Mouse (Mus musculus): ENCODE measurements at regions not wholly inside any gene's neighbourhood (a gene's known extent, or its start where the extent isn't known, plus 50 kb on each side); places are given as distances from the start of the nearest gene placed in this dataset.
"Not testable (repeated sequence)": the region's sequence is repeated elsewhere in the genome, so short reads cannot be mapped to it uniquely, and the experiment has no call there.

DNA sequence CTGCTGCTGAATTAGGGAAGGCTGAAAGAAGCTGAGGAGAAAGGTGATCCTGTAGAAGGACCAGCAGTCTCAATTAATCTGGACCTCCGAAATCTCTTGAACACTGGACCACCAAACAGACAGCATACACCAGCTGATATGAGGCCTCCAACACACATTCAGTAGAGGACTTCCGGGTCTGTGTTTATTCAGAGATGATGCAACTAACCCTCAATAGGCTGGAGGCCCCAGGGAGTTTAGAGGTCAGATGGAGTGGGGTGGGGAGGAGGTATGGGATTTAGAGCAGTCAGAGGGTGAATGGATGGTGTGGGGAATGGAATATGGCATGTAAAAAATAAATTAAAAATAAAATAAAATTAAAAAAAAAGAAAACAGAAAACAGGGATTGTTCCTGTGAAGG lies 1123.4 kb downstream of the Diaph3 start:
- DNase-seq (ENCODE audit: extremely low read depth, insufficient read length, low spot score) = not testable (repeated sequence)
